11 mouse cellular contexts compared by ENCODE assay signal in the genomic region with DNA sequence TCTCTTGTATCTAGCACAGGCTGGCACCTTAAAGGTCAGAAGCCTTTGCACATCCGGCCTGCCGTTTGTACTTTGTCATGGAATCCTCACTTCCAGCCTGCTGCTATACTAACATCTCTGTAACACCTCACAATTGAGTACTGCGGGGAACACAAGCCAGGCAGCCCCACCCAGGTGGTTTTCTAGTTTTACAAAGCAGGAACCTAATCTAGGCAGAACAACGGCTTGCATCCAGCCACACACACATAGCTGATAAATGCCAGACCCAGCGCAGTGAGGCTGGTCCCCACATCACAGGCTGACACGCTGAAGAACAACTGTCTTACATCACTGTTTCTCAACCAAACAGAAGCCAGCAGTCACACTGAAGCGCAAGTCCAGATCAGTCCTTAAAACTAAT. TPM values are rescaled to one million over a fixed set of nuclear protein-coding genes. Genes with fewer than 3 reads are reported as not detected.
DNase-seq lines count a peak whose midpoint lies in the region; ATAC-seq and TF ChIP-seq lines count a peak whose summit lies in the region.
"Had no signal": no experiment of that assay in that cellular context is flagged by ENCODE, and none has a peak within 500 bp of the region (broad histone marks: within the 10 kb centered on the region; RNA-seq: fewer than 3 reads in every experiment).

No protein-coding gene starts in this region.

- no peaks in the 10 kb centered on the region for H3K27me3 ChIP-seq in liver, postnatal 0 days (ENCODE audit: insufficient read depth, low read length)
- H3K27me3 ChIP-seq in heart, embryonic 11.5 days (ENCODE audit: control insufficient read depth, insufficient read depth, low read length): no peaks in the 10 kb centered on the region
- H3K27me3 ChIP-seq in limb, embryonic 14.5 days (ENCODE audit: control insufficient read depth, insufficient read depth, low read length): no peaks in the 10 kb centered on the region
- H3K27me3 ChIP-seq: hindbrain, embryonic 12.5 days; limb, embryonic 15.5 days had no signal

- H3K4me3 ChIP-seq in liver, postnatal 0 days (ENCODE audit: low read depth, low read length): no peak overlapping the region
- no peak overlapping the region for H3K4me3 ChIP-seq in heart, embryonic 11.5 days (ENCODE audit: low read depth, low read length)
- H3K4me3 ChIP-seq in limb, embryonic 14.5 days (replicated peaks; ENCODE audit: low read length): no peak overlapping the region
- H3K4me3 ChIP-seq: erythroblast, embryonic 14.5 days; hindbrain, embryonic 12.5 days; limb, embryonic 15.5 days had no signal

- WGBS in liver, postnatal 0 days (ENCODE audit: insufficient replicate concordance): 59% methylated on average over 7 of the region's 7 CpGs
- WGBS in heart, embryonic 11.5 days (ENCODE audit: insufficient replicate concordance): 21% methylated on average over 7 of the region's 7 CpGs
- 28% methylated on average over 7 of the region's 7 CpGs for WGBS in limb, embryonic 14.5 days

- H3K4me2 ChIP-seq in liver, postnatal 0 days (ENCODE audit: low read depth, low read length): no peak overlapping the region
- H3K4me2 ChIP-seq in heart, embryonic 11.5 days: no peak overlapping the region
- no peak overlapping the region for H3K4me2 ChIP-seq in limb, embryonic 14.5 days (replicated peaks; ENCODE audit: low read depth, low read length, severe bottlenecking)
- H3K4me2 ChIP-seq: hindbrain, embryonic 12.5 days; limb, embryonic 15.5 days had no signal

- no peak for TF ChIP-seq POLR2A in limb, embryonic 14.5 days (IDR thresholded peaks at IDR 0.05; ENCODE audit: borderline replicate concordance, extremely low read depth, insufficient read depth, insufficient read length)

- peak; percentile 45 for DNase-seq in liver
- no peak for DNase-seq in liver, postnatal 0 days
- DNase-seq in limb, embryonic 14.5 days (ENCODE audit: low spot score): no peak
- peak; percentile 12 for DNase-seq in yolk sac, embryonic 10.5 days (ENCODE audit: low spot score)
- DNase-seq in lung, postnatal 14 days: no peak
- no peak for DNase-seq in left cerebral cortex, adult 11 months (ENCODE audit: low spot score)
- DNase-seq in cerebellum, adult 9-11 months: no peak

- H3K9ac ChIP-seq in liver, postnatal 0 days (replicated peaks): no peak overlapping the region
- no peak overlapping the region for H3K9ac ChIP-seq in heart, embryonic 11.5 days (ENCODE audit: low read depth, low read length)
- no peak overlapping the region for H3K9ac ChIP-seq in limb, embryonic 14.5 days (ENCODE audit: low read depth, low read length, severe bottlenecking)
- H3K9ac ChIP-seq: hindbrain, embryonic 12.5 days; limb, embryonic 15.5 days had no signal

- H3K9me3 ChIP-seq in liver, postnatal 0 days (ENCODE audit: low read length): no peaks in the 10 kb centered on the region
- no peaks in the 10 kb centered on the region for H3K9me3 ChIP-seq in heart, embryonic 11.5 days (replicated peaks; ENCODE audit: control insufficient read depth, low read length)
- no peaks in the 10 kb centered on the region for H3K9me3 ChIP-seq in limb, embryonic 14.5 days (ENCODE audit: control insufficient read depth, low read length)
- H3K9me3 ChIP-seq: hindbrain, embryonic 12.5 days; limb, embryonic 15.5 days had no signal

- TF ChIP-seq EP300 in liver, postnatal 0 days (IDR thresholded peaks at IDR 0.05; ENCODE audit: low read depth): no peak

- H3K4me1 ChIP-seq in liver, postnatal 0 days (ENCODE audit: insufficient read depth): no peaks in the 10 kb centered on the region
- peaks cover 23% of the 10 kb centered on the region for H3K4me1 ChIP-seq in heart, embryonic 11.5 days (ENCODE audit: control insufficient read depth, insufficient read depth, low read length)
- H3K4me1 ChIP-seq in limb, embryonic 14.5 days (ENCODE audit: control insufficient read depth, insufficient read depth, low read length): peaks cover 14% of the 10 kb centered on the region
- H3K4me1 ChIP-seq: hindbrain, embryonic 12.5 days had no signal

- H3K36me3 ChIP-seq in liver, postnatal 0 days (replicated peaks; ENCODE audit: insufficient read depth, low read length): no peaks in the 10 kb centered on the region
- no peaks in the 10 kb centered on the region for H3K36me3 ChIP-seq in heart, embryonic 11.5 days (ENCODE audit: control insufficient read depth, insufficient read depth, low read length)
- H3K36me3 ChIP-seq in limb, embryonic 14.5 days (ENCODE audit: control insufficient read depth, insufficient read depth, low read length): no peaks in the 10 kb centered on the region
- H3K36me3 ChIP-seq: hindbrain, embryonic 12.5 days; limb, embryonic 15.5 days had no signal

- TF ChIP-seq CTCF in liver, postnatal 0 days (IDR thresholded peaks at IDR 0.05; ENCODE audit: low read depth): no peak

- no peak for ATAC-seq in liver, postnatal 0 days
- no peak for ATAC-seq in heart, embryonic 11.5 days (replicated peaks; ENCODE audit: insufficient number of reproducible peaks, low FRiP score, low TSS enrichment)
- peak; percentile 26; the same call in 1 of the 2 replicates for ATAC-seq in limb, embryonic 14.5 days (ENCODE audit: low FRiP score, low read depth)

- H3K27ac ChIP-seq in liver, postnatal 0 days (ENCODE audit: low read depth): no peak overlapping the region
- 0 out of 2 replicates have a peak overlapping the region, but pooled peaks have one; percentile 12 for H3K27ac ChIP-seq in heart, embryonic 11.5 days (ENCODE audit: low read depth, low read length)
- H3K27ac ChIP-seq in limb, embryonic 14.5 days (replicated peaks; ENCODE audit: low read depth, low read length): no peak overlapping the region
- H3K27ac ChIP-seq: hindbrain, embryonic 12.5 days; limb, embryonic 15.5 days had no signal

RNA-seq across cellular contexts. Expression of gene Lmcd1, which starts 28.7 kb away (rescaled TPM):
- 0.65 and 1.5 TPM in 2 replicates for polyA plus RNA-seq in liver, postnatal 0 days (2015; fragmentation: Nextera tagmentation; extraction: Ambion mirVana)
- 36.7 and 37.5 TPM in 2 replicates for polyA plus RNA-seq in heart, embryonic 11.5 days (2014; fragmentation: Nextera tagmentation; extraction: Ambion mirVana)
- 22.9 and 24.6 TPM in 2 replicates for polyA plus RNA-seq in limb, embryonic 14.5 days (2012; rRNA removed)
- polyA plus RNA-seq in limb, embryonic 14.5 days (2014; fragmentation: Nextera tagmentation; extraction: Ambion mirVana): 32.1 and 37.4 TPM in 2 replicates
- polyA plus RNA-seq: erythroblast, embryonic 14.5 days had no signal

Comparison
In these comparisons a context has a peak if more than half of its experiments do, and no peak if none do; other contexts are left out.
1. DNase-seq: peak in liver (single experiment) and yolk sac, embryonic 10.5 days (single experiment); none in liver, postnatal 0 days (single experiment), limb, embryonic 14.5 days (single experiment), lung, postnatal 14 days (single experiment), left cerebral cortex, adult 11 months (single experiment) and cerebellum, adult 9-11 months (single experiment).